Mouse (Mus musculus): ENCODE measurements around the gene Ccnd3. TPM values are rescaled to one million over a fixed set of nuclear protein-coding genes. Genes with fewer than 3 reads are reported as not detected.

Gene Ccnd3
- 1,622 and 2,069 TPM in 2 replicates for polyA plus RNA-seq (2012; rRNA removed)

DNA sequence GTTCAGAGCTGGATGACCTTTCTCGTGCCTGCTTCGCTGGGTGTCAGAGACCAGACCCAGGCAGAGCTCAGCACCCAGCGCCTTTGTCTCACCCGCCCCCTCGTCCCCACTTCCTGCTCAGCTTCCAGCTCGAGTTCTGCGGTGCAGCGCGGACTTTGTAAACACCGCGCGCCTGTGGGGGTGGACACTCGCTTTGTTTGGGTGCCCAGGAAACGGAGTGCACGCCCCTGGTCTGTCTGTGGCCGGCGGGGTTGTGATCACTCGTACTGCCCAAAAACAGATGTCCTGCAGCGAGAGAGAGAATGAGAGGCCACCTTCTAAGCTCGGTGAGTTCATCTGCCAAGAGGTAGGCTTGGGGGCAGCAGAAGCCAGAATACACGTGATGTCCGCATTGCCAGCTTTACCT lies at the start of gene Ccnd3:
TSS of gene Ccnd3 (plus strand) at position 111 of the 406 bp plus-strand sequence.
- Histone ChIP-seq H3K36me3 (ENCODE audit: control insufficient read depth, insufficient read depth, low read length) (no peaks in the 10 kb centered on the region; the same call in 1 of the 2 replicates), H3K27ac (ENCODE audit: control insufficient read depth, insufficient read depth, low read length) (peak within 1 kb of the TSS; percentile 99), H3K4me3 (ENCODE audit: control insufficient read depth, insufficient read depth, low read length) (peak within 1 kb of the TSS; percentile 92), H3K27me3 (ENCODE audit: control insufficient read depth, insufficient read depth, low read length) (no peaks in the 10 kb centered on the region), H3K4me1 (replicated peaks; ENCODE audit: control insufficient read depth, insufficient read depth, low read length) (peaks cover 32% of the 10 kb centered on the region)
- under 1% methylated on average over 22 of the region's 22 CpGs for WGBS
- no peak; the same call in 1 of the 2 replicates for TF ChIP-seq CTCF (IDR thresholded peaks at IDR 0.05; ENCODE audit: borderline replicate concordance, control insufficient read depth, extremely low read depth, insufficient read depth, low read length, poor library complexity)
- peak; percentile 90 for TF ChIP-seq POLR2A (IDR thresholded peaks at IDR 0.05; ENCODE audit: control insufficient read depth, extremely low read depth, insufficient read depth, low read length, poor library complexity)
- DNase-seq, result peak; percentile 89

DNA sequence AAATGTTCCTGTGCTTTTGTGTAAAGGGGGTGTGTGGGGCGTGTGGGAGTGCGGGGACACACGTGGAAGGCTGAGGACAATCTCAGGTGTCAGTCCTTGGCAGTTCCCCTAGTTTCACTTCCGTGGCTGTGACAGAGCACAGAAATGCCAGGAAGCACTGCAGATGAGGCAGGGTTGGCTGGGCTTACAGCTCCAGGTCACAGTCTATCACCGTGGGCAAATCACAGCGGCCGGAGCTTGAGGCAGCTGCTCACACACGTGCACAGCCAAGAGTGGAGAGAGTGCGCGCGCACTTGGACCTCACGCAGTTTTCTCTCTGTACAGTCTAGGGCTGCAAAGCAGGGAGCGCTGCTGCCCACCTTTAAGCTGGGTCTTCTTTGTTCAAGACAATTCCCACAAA lies 46.5 kb upstream of the Ccnd3 start:
- 31% methylated on average over 13 of the region's 13 CpGs for WGBS
- DNase-seq, result no peak
- Histone ChIP-seq H3K27ac (ENCODE audit: control insufficient read depth, insufficient read depth, low read length) (no peak overlapping the region), H3K27me3 (ENCODE audit: control insufficient read depth, insufficient read depth, low read length) (no peaks in the 10 kb centered on the region), H3K36me3 (ENCODE audit: control insufficient read depth, insufficient read depth, low read length) (no peaks in the 10 kb centered on the region), H3K4me3 (ENCODE audit: control insufficient read depth, insufficient read depth, low read length) (no peak overlapping the region), H3K4me1 (replicated peaks; ENCODE audit: control insufficient read depth, insufficient read depth, low read length) (peaks cover 21% of the 10 kb centered on the region)
- no peak for TF ChIP-seq CTCF (IDR thresholded peaks at IDR 0.05; ENCODE audit: borderline replicate concordance, control insufficient read depth, extremely low read depth, insufficient read depth, low read length, poor library complexity)
- TF ChIP-seq POLR2A (IDR thresholded peaks at IDR 0.05; ENCODE audit: control insufficient read depth, extremely low read depth, insufficient read depth, low read length, poor library complexity), result no peak

DNA sequence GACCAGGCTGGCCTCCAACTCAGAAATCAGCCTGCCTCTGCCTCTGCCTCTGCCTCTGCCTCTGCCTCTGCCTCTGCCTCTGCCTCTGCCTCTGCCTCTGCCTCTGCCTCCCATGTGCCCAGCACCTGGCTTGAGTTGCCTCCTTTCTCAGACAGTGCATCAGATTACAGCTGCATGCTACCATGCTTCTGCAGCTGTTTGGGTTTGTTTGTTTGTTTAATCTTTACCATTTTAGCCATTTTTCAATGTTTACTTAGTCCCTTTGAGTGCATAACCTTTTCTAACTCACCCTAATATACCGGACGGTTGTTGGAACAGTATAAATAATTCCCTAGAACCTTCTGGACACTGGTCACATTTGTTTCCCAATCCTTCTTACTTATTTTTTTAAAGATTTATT lies 45.9 kb upstream of the Ccnd3 start:
- no peaks in the 10 kb centered on the region for H3K36me3 ChIP-seq (ENCODE audit: control insufficient read depth, insufficient read depth, low read length)
- H3K4me3 ChIP-seq (ENCODE audit: control insufficient read depth, insufficient read depth, low read length), result no peak overlapping the region
- TF ChIP-seq POLR2A (IDR thresholded peaks at IDR 0.05; ENCODE audit: control insufficient read depth, extremely low read depth, insufficient read depth, low read length, poor library complexity) (no peak), CTCF (IDR thresholded peaks at IDR 0.05; ENCODE audit: borderline replicate concordance, control insufficient read depth, extremely low read depth, insufficient read depth, low read length, poor library complexity) (no peak)
- no peaks in the 10 kb centered on the region for H3K27me3 ChIP-seq (ENCODE audit: control insufficient read depth, insufficient read depth, low read length)
- peaks cover 26% of the 10 kb centered on the region for H3K4me1 ChIP-seq (replicated peaks; ENCODE audit: control insufficient read depth, insufficient read depth, low read length)
- no peak for DNase-seq
- H3K27ac ChIP-seq (ENCODE audit: control insufficient read depth, insufficient read depth, low read length), result no peak overlapping the region
- 97% methylated on average over 2 of the region's 2 CpGs for WGBS

DNA sequence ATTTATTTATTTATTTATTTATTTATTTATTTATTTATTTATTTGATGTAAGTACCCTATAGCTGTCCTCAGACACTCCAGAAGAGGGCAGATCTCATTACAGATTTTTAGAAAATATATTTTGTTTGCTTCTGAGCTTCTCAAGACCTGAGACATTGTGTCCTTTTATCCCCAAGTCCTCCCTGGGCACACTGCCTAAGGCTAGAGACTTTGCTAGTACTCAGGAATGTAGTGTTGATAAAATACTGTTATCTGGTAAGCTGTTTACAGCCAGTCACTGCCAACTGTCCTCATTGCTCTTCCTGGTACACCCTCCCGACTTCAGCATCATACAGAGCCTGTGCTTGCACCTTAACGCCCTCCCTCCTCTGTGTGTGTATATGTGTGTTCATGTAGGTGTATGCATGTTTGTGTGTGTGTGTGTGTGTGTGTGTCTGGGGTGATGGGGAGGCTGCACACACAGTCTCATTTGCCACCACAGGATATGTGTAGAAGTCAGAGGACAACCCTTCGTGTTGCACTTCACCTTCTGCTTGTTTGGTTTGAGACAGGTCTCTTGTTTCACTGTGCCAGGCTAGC lies 45.4 kb upstream of the Ccnd3 start:
- Histone ChIP-seq H3K4me3 (ENCODE audit: control insufficient read depth, insufficient read depth, low read length) (no peak overlapping the region), H3K27me3 (ENCODE audit: control insufficient read depth, insufficient read depth, low read length) (no peaks in the 10 kb centered on the region), H3K27ac (ENCODE audit: control insufficient read depth, insufficient read depth, low read length) (no peak overlapping the region), H3K36me3 (ENCODE audit: control insufficient read depth, insufficient read depth, low read length) (no peaks in the 10 kb centered on the region), H3K4me1 (replicated peaks; ENCODE audit: control insufficient read depth, insufficient read depth, low read length) (peaks cover 28% of the 10 kb centered on the region)
- no peak for DNase-seq
- WGBS, result 81% methylated on average over 3 of the region's 3 CpGs
- no peak for TF ChIP-seq POLR2A (IDR thresholded peaks at IDR 0.05; ENCODE audit: control insufficient read depth, extremely low read depth, insufficient read depth, low read length, poor library complexity)
- no peak for TF ChIP-seq CTCF (IDR thresholded peaks at IDR 0.05; ENCODE audit: borderline replicate concordance, control insufficient read depth, extremely low read depth, insufficient read depth, low read length, poor library complexity)

DNA sequence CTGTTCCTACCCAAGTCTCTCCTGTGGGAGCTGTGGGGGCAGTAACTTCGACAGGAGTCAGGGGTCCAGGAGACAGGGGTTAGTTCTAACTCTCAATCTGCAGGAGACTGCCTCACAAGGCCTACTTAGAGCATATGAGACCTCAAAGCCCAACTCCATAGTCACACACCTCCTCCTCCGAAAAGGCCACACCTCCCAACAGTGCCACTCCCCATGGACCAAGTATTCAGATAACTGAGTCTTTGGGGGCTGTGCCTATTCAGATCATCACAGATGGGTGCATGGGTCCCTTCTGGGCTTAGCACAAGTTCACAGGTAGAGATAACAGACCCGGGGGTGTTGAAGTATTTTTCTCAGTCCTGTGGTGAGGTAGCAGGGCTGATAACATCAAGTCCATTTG lies 43.2 kb upstream of the Ccnd3 start:
- 75% methylated on average over 3 of the region's 3 CpGs for WGBS
- Histone ChIP-seq H3K4me1 (replicated peaks; ENCODE audit: control insufficient read depth, insufficient read depth, low read length) (peaks cover 27% of the 10 kb centered on the region), H3K27ac (ENCODE audit: control insufficient read depth, insufficient read depth, low read length) (no peak overlapping the region), H3K27me3 (ENCODE audit: control insufficient read depth, insufficient read depth, low read length) (no peaks in the 10 kb centered on the region), H3K4me3 (ENCODE audit: control insufficient read depth, insufficient read depth, low read length) (no peak overlapping the region), H3K36me3 (ENCODE audit: control insufficient read depth, insufficient read depth, low read length) (no peaks in the 10 kb centered on the region)
- no peak for DNase-seq
- TF ChIP-seq POLR2A (IDR thresholded peaks at IDR 0.05; ENCODE audit: control insufficient read depth, extremely low read depth, insufficient read depth, low read length, poor library complexity) (no peak), CTCF (IDR thresholded peaks at IDR 0.05; ENCODE audit: borderline replicate concordance, control insufficient read depth, extremely low read depth, insufficient read depth, low read length, poor library complexity) (no peak)

DNA sequence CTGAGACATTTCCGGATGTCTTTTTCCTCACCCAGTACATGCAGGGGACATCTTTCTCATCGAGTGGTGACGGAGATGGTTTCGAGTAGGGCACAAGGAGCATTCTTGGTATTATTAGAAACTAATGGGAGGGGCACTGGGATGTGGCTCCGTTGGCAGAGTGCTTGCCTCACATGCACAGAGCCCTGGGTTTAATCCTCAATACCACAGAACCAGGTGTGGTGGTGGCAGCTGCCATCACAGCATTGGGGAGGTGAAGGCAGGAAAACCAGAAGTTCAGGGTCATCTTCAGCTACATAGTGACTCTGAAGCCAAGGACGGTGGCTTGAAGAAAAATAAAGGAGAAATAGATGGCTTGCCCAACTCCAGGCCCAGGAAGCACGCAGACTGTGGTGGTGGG lies 42.6 kb upstream of the Ccnd3 start:
- WGBS, result 49% methylated on average over 7 of the region's 7 CpGs
- no peak overlapping the region for H3K27ac ChIP-seq (ENCODE audit: control insufficient read depth, insufficient read depth, low read length)
- H3K36me3 ChIP-seq (ENCODE audit: control insufficient read depth, insufficient read depth, low read length), result no peaks in the 10 kb centered on the region
- peaks cover 27% of the 10 kb centered on the region for H3K4me1 ChIP-seq (replicated peaks; ENCODE audit: control insufficient read depth, insufficient read depth, low read length)
- TF ChIP-seq CTCF (IDR thresholded peaks at IDR 0.05; ENCODE audit: borderline replicate concordance, control insufficient read depth, extremely low read depth, insufficient read depth, low read length, poor library complexity), result no peak
- H3K4me3 ChIP-seq (ENCODE audit: control insufficient read depth, insufficient read depth, low read length), result no peak overlapping the region
- DNase-seq, result no peak
- H3K27me3 ChIP-seq (ENCODE audit: control insufficient read depth, insufficient read depth, low read length), result no peaks in the 10 kb centered on the region

All from thymus, adult 2 months (tissue).